Mouse (Mus musculus): ENCODE results near the gene Sez6l. TPM values are rescaled to one million over a fixed set of nuclear protein-coding genes. Genes with fewer than 3 reads are reported as not detected.

The Sez6l gene
- total RNA-seq, 2 experiments from 2014 or later = 163 to 173 TPM

- no peak for DNase-seq (ENCODE audit: low spot score in 2 of 2)
- intact Hi-C loops (cut with DNase I) = no loop called here
These were observed 60.5 kb downstream of the Sez6l start for GRCm38 (mm10) chr5:112516527-112516926.

- intact Hi-C loops (cut with DNase I) = no loop called here
- DNase-seq (ENCODE audit: low spot score in 2 of 2) = peak; percentile 42 to 54
These were observed 66.6 kb downstream of the Sez6l start for GRCm38 (mm10) chr5:112510351-112510750.

- intact Hi-C loops (cut with DNase I) = no loop called here
- no peak for DNase-seq (ENCODE audit: low spot score in 2 of 2)
These were observed 67.1 kb downstream of the Sez6l start for GRCm38 (mm10) chr5:112509916-112510315.

GRCm38 (mm10) chr5:112505595-112505994 is 71.4 kb downstream of the Sez6l start:
- intact Hi-C loops (cut with DNase I) = no loop called here
- DNase-seq (ENCODE audit: low spot score in 2 of 2) = no peak

- intact Hi-C loops (cut with DNase I) = no loop called here
- DNase-seq (ENCODE audit: low spot score in 2 of 2) = no peak
These were observed 75.6 kb downstream of the Sez6l start for GRCm38 (mm10) chr5:112501384-112501783.

- no peak for DNase-seq (ENCODE audit: low spot score in 2 of 2)
- intact Hi-C loops (cut with DNase I) = no loop called here
These were observed 76.9 kb downstream of the Sez6l start for GRCm38 (mm10) chr5:112499918-112500682.

GRCm38 (mm10) chr5:112498921-112499917 is 77.8 kb downstream of the Sez6l start:
- intact Hi-C loops (cut with DNase I) = no loop called here
- no peak for DNase-seq (ENCODE audit: low spot score in 2 of 2)

GRCm38 (mm10) chr5:112496753-112497369 is 80.1 kb downstream of the Sez6l start:
- intact Hi-C loops (cut with DNase I) = no loop called here

GRCm38 (mm10) chr5:112493492-112493891 is 83.5 kb downstream of the Sez6l start:
- DNase-seq (ENCODE audit: low spot score in 2 of 2) = peak; percentile 50 to 52
- intact Hi-C loops (cut with DNase I) = loop anchor here (5.0 kb wide), 1 partner anchor 84 kb away; the partner anchor contains the start of gene Sez6l

More at GRCm38 (mm10) chr5:112496753-112497369, 80.1 kb downstream of the Sez6l start:
- DNase-seq (ENCODE audit: low spot score in 2 of 2) = no peak

- intact Hi-C loops (cut with DNase I) = loop anchor here (5.0 kb wide), 1 partner anchor 86 kb away; the partner anchor contains the start of gene Sez6l
- DNase-seq (ENCODE audit: low spot score in 2 of 2) = no peak
These were observed 85.5 kb downstream of the Sez6l start for GRCm38 (mm10) chr5:112491489-112491888.

GRCm38 (mm10) chr5:112488101-112488776 is 88.7 kb downstream of the Sez6l start:
- intact Hi-C loops (cut with DNase I) = no loop called here

GRCm38 (mm10) chr5:112487504-112487903 is 89.5 kb downstream of the Sez6l start:
- intact Hi-C loops (cut with DNase I) = no loop called here

More at GRCm38 (mm10) chr5:112488101-112488776, 88.7 kb downstream of the Sez6l start:
- no peak for DNase-seq (ENCODE audit: low spot score in 2 of 2)

GRCm38 (mm10) chr5:112486415-112486814 is 90.6 kb downstream of the Sez6l start:
- DNase-seq (ENCODE audit: low spot score in 2 of 2) = no peak
- intact Hi-C loops (cut with DNase I) = no loop called here

More at GRCm38 (mm10) chr5:112487504-112487903, 89.5 kb downstream of the Sez6l start:
- DNase-seq (ENCODE audit: low spot score in 2 of 2) = no peak

GRCm38 (mm10) chr5:112484924-112485715 is 91.9 kb downstream of the Sez6l start:
- intact Hi-C loops (cut with DNase I) = no loop called here

GRCm38 (mm10) chr5:112483030-112483429 is 94.0 kb downstream of the Sez6l start:
- intact Hi-C loops (cut with DNase I) = no loop called here
- DNase-seq (ENCODE audit: low spot score in 2 of 2) = no peak

More at GRCm38 (mm10) chr5:112484924-112485715, 91.9 kb downstream of the Sez6l start:
- no peak for DNase-seq (ENCODE audit: low spot score in 2 of 2)

GRCm38 (mm10) chr5:112482551-112482950 is 94.4 kb downstream of the Sez6l start:
- intact Hi-C loops (cut with DNase I) = no loop called here
- DNase-seq (ENCODE audit: low spot score in 2 of 2) = no peak

GRCm38 (mm10) chr5:112481946-112482410 is 95.0 kb downstream of the Sez6l start:
- DNase-seq (ENCODE audit: low spot score in 2 of 2) = no peak
- intact Hi-C loops (cut with DNase I) = no loop called here

GRCm38 (mm10) chr5:112473453-112473852 is 103.5 kb downstream of the Sez6l start:
- intact Hi-C loops (cut with DNase I) = loop anchor here (5.0 to 10.0 kb wide), 2 partner anchors 161 to 389 kb away; no protein-coding TSS in a partner anchor
- no peak for DNase-seq (ENCODE audit: low spot score in 2 of 2)

All from left cerebral cortex, postnatal 36 days (tissue).